Mouse (Mus musculus): Measurements from ENCODE around the gene Fbxl21.

DNA sequence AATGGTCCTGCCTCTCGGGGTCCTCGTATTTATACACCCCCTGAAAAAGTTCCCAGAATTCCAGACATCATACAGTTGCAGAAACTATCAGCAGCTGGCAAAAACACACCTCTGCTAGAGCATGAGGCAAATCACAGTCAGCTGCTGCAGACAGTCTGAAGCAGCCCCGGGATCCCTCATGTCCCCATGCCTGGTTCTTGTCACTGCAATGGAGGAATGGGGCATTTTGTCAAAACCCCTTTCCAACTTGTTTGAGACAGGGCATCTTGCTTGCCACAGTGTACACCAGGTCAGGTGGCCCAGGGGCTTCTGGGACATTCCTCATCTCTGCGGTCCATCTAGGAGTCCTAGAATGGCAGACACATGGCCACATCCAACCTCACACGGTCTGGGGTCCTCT lies 12.7 kb downstream of the Fbxl21 start:
- TF ChIP-seq GATA1 (IDR thresholded peaks at IDR 0.05; ENCODE audit: borderline replicate concordance, low read length) (no peak), FLI1 (IDR thresholded peaks at IDR 0.05; ENCODE audit: low read length) (no peak)
